Mouse (Mus musculus): ENCODE measurements around the gene Arfgap3. TPM values are rescaled to one million over a fixed set of nuclear protein-coding genes. Genes with fewer than 3 reads are reported as not detected.
"Not testable (repeated sequence)": the region's sequence is repeated elsewhere in the genome, so short reads cannot be mapped to it uniquely, and the experiment has no call there.

Arfgap3 gene
- polyA plus RNA-seq, 1 experiment from 2014 or later: 36.9 TPM

GRCm38 (mm10) chr15:83337903-83338870 lies 11.9 kb downstream of the Arfgap3 start:
- peaks cover 14% of the 10 kb centered on the region for H3K4me1 ChIP-seq (replicated peaks)
- no peak for DNase-seq (ENCODE audit: low spot score)
- peaks cover 66% of the 10 kb centered on the region for H3K36me3 ChIP-seq
- H3K27me3 ChIP-seq (ENCODE audit: insufficient read depth, poor library complexity, severe bottlenecking): no peaks in the 10 kb centered on the region
- no peak overlapping the region for H3K4me3 ChIP-seq
- 85% methylated on average over 8 of the region's 8 CpGs for WGBS
- no peak overlapping the region for H3K27ac ChIP-seq
- H3K9me3 ChIP-seq: no peaks in the 10 kb centered on the region

DNA sequence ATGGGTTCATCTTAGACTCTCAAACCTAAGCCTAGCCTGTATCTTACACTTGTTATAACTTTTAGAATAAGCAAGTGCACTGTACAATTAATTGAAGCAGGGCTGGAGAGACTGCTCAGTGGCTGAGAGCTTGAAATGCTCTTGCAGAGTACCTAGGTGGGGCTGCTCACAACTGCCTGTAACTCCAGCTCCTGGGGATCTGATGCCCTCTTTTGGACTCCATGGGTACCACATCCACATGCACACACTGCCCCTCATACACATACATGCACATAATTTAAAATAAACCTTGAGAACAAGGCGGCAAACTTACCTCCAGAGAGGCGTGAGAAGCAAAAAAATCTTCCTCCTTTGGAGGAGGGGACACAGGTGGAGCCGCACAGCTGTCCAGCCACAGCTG lies 17.7 kb downstream of the Arfgap3 start:
- WGBS: 76% methylated on average over 3 of the region's 3 CpGs
- no peak overlapping the region for H3K4me3 ChIP-seq
- H3K9me3 ChIP-seq: no peaks in the 10 kb centered on the region
- peaks cover 88% of the 10 kb centered on the region for H3K36me3 ChIP-seq
- no peaks in the 10 kb centered on the region for H3K27me3 ChIP-seq (ENCODE audit: insufficient read depth, poor library complexity, severe bottlenecking)
- H3K4me1 ChIP-seq (replicated peaks): peaks cover 27% of the 10 kb centered on the region
- DNase-seq (ENCODE audit: low spot score): no peak
- no peak overlapping the region for H3K27ac ChIP-seq

- H3K36me3 ChIP-seq: peaks cover 78% of the 10 kb centered on the region
- no peak for DNase-seq (ENCODE audit: low spot score)
Observed at GRCm38 (mm10) chr15:83328952-83329351, 21.1 kb downstream of the Arfgap3 start.

DNA sequence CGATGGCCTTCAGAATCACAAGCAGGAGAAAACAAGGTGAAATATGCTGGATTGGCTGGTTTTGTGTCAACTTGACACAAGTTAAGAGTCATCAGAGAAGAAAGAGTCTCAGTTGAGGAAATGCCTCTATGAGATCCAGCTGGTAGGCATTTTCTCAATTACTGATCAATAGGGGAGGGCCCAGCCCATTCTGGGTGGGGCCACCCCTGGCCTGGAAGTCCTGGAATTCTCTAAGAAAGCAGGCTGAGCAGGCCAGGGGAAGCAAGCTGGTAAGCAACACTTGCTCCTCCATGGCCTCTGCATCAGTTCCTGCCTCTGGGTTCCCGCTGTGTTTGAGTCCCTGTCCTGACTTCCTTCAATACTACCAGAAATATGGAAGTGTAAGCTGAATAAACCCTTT lies 27.0 kb downstream of the Arfgap3 start:
- no peak overlapping the region for H3K27ac ChIP-seq
- H3K4me3 ChIP-seq: no peak overlapping the region
- peaks cover 68% of the 10 kb centered on the region for H3K36me3 ChIP-seq
- DNase-seq (ENCODE audit: low spot score): no peak
- 92% methylated on average over 2 of the region's 2 CpGs for WGBS
- no peaks in the 10 kb centered on the region for H3K27me3 ChIP-seq (ENCODE audit: insufficient read depth, poor library complexity, severe bottlenecking)
- H3K9me3 ChIP-seq: no peaks in the 10 kb centered on the region
- no peaks in the 10 kb centered on the region for H3K4me1 ChIP-seq (replicated peaks)

More at GRCm38 (mm10) chr15:83328952-83329351, 21.1 kb downstream of the Arfgap3 start:
- Histone ChIP-seq H3K4me1 (replicated peaks) (peaks cover 24% of the 10 kb centered on the region), H3K9me3 (no peaks in the 10 kb centered on the region), H3K4me3 (no peak overlapping the region), H3K27me3 (ENCODE audit: insufficient read depth, poor library complexity, severe bottlenecking) (no peaks in the 10 kb centered on the region), H3K27ac (no peak overlapping the region)
- WGBS: 93% methylated on average over 5 of the region's 5 CpGs

DNA sequence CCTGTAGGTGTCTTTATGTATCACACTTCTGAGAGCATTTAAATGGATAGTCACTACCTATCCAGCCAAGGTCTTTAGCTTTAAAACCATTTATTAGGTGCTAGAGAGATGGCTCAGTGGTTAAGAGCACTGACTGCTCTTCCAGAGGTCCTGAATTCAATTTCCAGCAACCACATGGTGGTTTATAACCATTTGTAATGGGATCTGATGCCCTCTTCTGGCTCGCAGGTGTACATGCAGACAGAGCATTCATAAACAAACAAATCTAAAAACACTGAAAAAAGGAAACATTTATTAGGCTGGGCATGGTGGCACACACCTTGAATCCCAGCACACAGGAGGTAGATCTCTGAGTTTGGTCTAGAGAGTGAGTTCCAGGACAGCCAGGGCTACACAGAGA lies 35.1 kb downstream of the Arfgap3 start:
- no peaks in the 10 kb centered on the region for H3K27me3 ChIP-seq (ENCODE audit: insufficient read depth, poor library complexity, severe bottlenecking)
- no peaks in the 10 kb centered on the region for H3K4me1 ChIP-seq (replicated peaks)
- 65% methylated on average over 1 of the region's 1 CpGs for WGBS
- H3K36me3 ChIP-seq: peaks cover 69% of the 10 kb centered on the region
- no peak overlapping the region for H3K4me3 ChIP-seq
- no peak overlapping the region for H3K27ac ChIP-seq
- no peak for DNase-seq (ENCODE audit: low spot score)
- no peaks in the 10 kb centered on the region for H3K9me3 ChIP-seq

DNA sequence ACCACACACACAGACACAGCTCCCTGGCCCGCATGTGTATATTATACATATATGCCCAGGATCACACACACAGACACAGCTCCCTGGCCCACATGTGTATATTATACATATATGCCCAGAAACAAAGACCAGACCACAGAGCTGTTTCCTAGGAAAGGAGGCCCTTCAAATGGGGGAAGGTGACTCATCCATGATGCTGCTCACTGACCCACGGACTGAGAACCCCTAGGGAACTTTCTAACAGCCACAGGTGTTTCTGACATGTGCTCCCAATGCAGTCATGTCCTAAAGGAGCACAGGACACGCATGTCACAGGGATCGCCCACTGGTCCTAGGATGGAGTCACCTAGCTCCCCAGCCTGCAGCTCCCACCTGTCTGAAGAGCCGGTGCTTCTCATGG lies 40.2 kb downstream of the Arfgap3 start:
- H3K27me3 ChIP-seq (ENCODE audit: insufficient read depth, poor library complexity, severe bottlenecking): no peaks in the 10 kb centered on the region
- H3K9me3 ChIP-seq: no peaks in the 10 kb centered on the region
- H3K4me1 ChIP-seq (replicated peaks): peaks cover 18% of the 10 kb centered on the region
- no peak overlapping the region for H3K4me3 ChIP-seq
- no peak for DNase-seq (ENCODE audit: low spot score)
- WGBS: 92% methylated on average over 5 of the region's 5 CpGs
- peaks cover 78% of the 10 kb centered on the region for H3K36me3 ChIP-seq
- no peak overlapping the region for H3K27ac ChIP-seq

GRCm38 (mm10) chr15:83308708-83309107 lies 41.3 kb downstream of the Arfgap3 start:
- not testable (repeated sequence) for H3K27ac ChIP-seq; H3K4me3 ChIP-seq; DNase-seq (ENCODE audit: low spot score); H3K9me3 ChIP-seq; H3K27me3 ChIP-seq (ENCODE audit: insufficient read depth, poor library complexity, severe bottlenecking)
- WGBS: 89% methylated on average over 1 of the region's 1 CpGs
- peaks cover 28% of the 10 kb centered on the region for H3K4me1 ChIP-seq (replicated peaks)
- H3K36me3 ChIP-seq: peaks cover 66% of the 10 kb centered on the region

- no peak overlapping the region for H3K4me3 ChIP-seq
- DNase-seq (ENCODE audit: low spot score): no peak
- 85% methylated on average over 12 of the region's 12 CpGs for WGBS
- H3K36me3 ChIP-seq: peaks cover 43% of the 10 kb centered on the region
- H3K27me3 ChIP-seq (ENCODE audit: insufficient read depth, poor library complexity, severe bottlenecking): no peaks in the 10 kb centered on the region
- no peaks in the 10 kb centered on the region for H3K9me3 ChIP-seq
- H3K4me1 ChIP-seq (replicated peaks): peaks cover 28% of the 10 kb centered on the region
- peak overlapping the region; percentile 66; the same call in 1 of the 2 replicates for H3K27ac ChIP-seq
Observed at GRCm38 (mm10) chr15:83306181-83306580, 43.9 kb downstream of the Arfgap3 start.

GRCm38 (mm10) chr15:83305192-83305921 lies 44.7 kb downstream of the Arfgap3 start:
- Histone ChIP-seq H3K27ac (peak overlapping the region; percentile 66), H3K9me3 (no peaks in the 10 kb centered on the region), H3K4me1 (replicated peaks) (peaks cover 32% of the 10 kb centered on the region), H3K36me3 (peaks cover 38% of the 10 kb centered on the region), H3K4me3 (no peak overlapping the region), H3K27me3 (ENCODE audit: insufficient read depth, poor library complexity, severe bottlenecking) (no peaks in the 10 kb centered on the region)
- DNase-seq (ENCODE audit: low spot score): peak; percentile 33
- WGBS: 40% methylated on average over 12 of the region's 12 CpGs

GRCm38 (mm10) chr15:83304804-83305191 lies 45.2 kb downstream of the Arfgap3 start:
- Histone ChIP-seq H3K27me3 (ENCODE audit: insufficient read depth, poor library complexity, severe bottlenecking) (no peaks in the 10 kb centered on the region), H3K27ac (peak overlapping the region; percentile 47; the same call in 1 of the 2 replicates), H3K36me3 (peaks cover 32% of the 10 kb centered on the region), H3K4me1 (replicated peaks) (peaks cover 35% of the 10 kb centered on the region), H3K9me3 (no peaks in the 10 kb centered on the region), H3K4me3 (no peak overlapping the region)
- WGBS: 82% methylated on average over 9 of the region's 9 CpGs
- no peak for DNase-seq (ENCODE audit: low spot score)

DNA sequence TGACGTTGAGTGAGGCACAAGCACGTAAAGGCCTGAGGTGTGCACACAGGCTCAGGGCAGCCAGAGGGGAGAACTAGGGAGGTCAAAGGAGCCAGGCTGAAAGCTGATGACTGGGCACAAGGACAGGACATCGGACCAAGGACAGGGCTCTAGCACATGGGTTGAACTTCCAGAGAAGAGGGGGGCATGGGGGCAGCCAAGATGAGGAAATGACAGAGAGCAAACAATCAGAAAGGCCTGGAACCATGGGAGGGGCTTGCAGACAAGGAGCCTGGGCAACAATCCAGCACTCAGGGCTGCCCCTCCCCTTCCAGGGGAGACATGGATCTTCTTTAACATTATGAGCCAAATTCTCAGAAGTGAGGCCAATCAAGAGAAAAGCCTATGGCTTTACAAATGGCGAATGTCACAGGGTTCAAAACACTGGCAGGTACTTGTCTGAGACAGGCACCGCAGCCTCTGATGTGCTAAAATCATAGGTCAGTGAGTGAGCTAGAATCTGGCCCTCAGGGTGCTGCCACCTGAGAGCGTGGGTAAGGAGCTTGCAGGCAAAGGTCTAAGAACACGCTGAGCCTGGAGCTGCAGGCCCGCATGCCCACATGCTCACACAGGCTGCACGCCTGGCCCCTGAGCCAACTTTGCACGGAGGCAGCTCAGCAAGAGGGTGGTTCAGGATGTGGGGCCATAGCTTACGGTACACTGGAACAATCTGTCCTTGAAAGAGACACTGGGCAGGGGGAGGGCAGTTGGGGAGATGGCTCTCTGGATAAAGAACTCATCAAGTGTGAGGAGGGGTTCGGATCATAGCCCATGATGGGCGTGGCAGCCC lies 46.2 kb downstream of the Arfgap3 start:
- Histone ChIP-seq H3K4me1 (replicated peaks) (peaks cover 35% of the 10 kb centered on the region), H3K27ac (no peak overlapping the region; the same call in 1 of the 2 replicates), H3K36me3 (peaks cover 31% of the 10 kb centered on the region), H3K27me3 (ENCODE audit: insufficient read depth, poor library complexity, severe bottlenecking) (no peaks in the 10 kb centered on the region), H3K4me3 (no peak overlapping the region), H3K9me3 (no peaks in the 10 kb centered on the region)
- WGBS: 88% methylated on average over 13 of the region's 13 CpGs
- DNase-seq (ENCODE audit: low spot score): no peak

DNA sequence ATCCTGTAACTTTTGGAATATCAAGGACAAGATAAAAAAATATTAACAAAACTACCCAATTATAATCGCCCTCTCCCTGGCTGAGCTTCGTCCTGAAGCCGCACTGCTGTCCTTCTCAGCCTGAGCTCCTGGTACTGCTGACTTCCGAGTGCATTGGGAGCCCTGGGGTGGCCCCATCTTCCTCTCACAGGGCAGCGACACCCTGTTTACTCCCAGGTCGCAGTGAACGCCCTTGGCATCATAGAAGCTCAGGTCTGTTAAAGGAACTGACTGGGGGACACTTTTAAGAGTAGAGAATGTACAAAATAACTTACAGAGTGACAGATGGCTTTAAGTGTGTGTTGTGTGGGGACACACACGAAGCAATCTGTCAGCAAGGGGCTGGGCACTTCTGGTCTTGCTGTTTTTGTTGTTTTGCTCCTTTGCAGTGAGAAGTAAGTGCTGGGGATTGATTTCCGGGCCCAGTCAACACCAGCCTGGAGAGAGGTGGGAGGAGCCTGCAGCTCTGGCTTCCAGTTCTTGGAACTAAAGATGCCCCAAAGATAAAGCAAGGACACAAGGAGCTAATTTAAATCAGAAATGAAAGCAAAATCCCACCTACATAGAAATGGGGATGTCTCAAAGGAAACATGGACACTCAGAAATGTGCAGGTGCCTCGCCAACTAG lies 50.0 kb downstream of the Arfgap3 start:
- Histone ChIP-seq H3K27me3 (ENCODE audit: insufficient read depth, poor library complexity, severe bottlenecking) (no peaks in the 10 kb centered on the region), H3K9me3 (no peaks in the 10 kb centered on the region), H3K27ac (no peak overlapping the region), H3K4me1 (replicated peaks) (peaks cover 38% of the 10 kb centered on the region), H3K4me3 (no peak overlapping the region), H3K36me3 (peaks cover 5% of the 10 kb centered on the region)
- WGBS: 52% methylated on average over 10 of the region's 10 CpGs
- DNase-seq (ENCODE audit: low spot score): no peak
